Mouse (Mus musculus) C2C12 (cell line): Measurements from ENCODE around the gene 4930435E12Rik.

Experiments used
- CEBPB ChIP-seq: IDR thresholded peaks from one replicate; pipeline ENCODE4 v1.6.1; 2011; ENCODE audit warnings: low read depth, mild to moderate bottlenecking, control low read depth, moderate library complexity
- CTCF ChIP-seq: IDR thresholded peaks from one replicate; pipeline ENCODE4 v1.5.1; 2011; ENCODE audit not compliant: control insufficient read depth, insufficient read depth, insufficient read length

- TF ChIP-seq CTCF, result no peak
- no peak for TF ChIP-seq CEBPB
Measured at GRCm38 (mm10) chr16:38772906-38773496, 55.5 kb downstream of the 4930435E12Rik start.
